Mouse (Mus musculus) embryo, embryonic 11.5 days (tissue): Measurements from ENCODE around the gene Hmcn1.
A peak's percentile ranks its signal among the peaks of the same experiment; 100 is the strongest.

Experiments
- DNase-seq: peaks from one replicate; pipeline ENCODE4 v3.0.0-alpha.2; 2012; ENCODE audit warnings: low read depth, low spot score

The Hmcn1 gene

DNA sequence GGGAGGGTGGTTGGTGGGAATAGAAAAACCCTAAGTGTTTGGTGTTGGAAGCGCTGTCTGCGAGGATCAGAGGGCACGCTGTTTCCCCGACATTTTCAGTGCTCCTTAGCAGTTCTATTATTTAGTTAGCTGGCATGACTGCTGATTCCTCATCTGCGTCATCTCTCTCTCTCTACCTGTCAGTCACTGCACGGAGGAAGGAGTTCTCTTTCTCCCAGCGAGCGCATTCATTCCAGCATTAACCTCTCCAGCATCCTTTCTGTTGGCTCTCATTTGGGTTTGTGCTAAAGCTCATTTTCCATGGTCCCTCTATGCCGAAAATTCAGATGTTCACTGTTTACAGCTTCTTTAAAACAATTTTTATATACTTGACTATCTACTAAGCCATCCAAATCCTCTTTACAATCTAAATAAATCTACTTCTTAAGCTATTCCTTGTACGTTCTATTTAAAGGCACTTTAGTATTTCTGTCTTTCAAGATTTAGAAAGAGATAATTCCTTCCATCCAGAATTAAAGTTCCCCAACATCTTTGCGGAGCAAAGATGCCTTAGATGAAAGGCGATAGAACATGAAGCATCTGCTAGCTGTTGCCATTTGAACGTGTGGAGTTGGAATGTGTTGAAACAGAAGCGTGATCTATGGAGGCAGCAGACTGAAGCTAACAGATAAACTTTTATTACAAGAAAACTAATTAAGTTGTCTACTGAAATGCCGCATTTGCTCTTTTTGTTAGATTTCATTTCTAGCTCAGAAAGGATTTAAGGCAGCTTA, 210.0 kb downstream of the Hmcn1 start:
- DNase-seq: no peak

DNA sequence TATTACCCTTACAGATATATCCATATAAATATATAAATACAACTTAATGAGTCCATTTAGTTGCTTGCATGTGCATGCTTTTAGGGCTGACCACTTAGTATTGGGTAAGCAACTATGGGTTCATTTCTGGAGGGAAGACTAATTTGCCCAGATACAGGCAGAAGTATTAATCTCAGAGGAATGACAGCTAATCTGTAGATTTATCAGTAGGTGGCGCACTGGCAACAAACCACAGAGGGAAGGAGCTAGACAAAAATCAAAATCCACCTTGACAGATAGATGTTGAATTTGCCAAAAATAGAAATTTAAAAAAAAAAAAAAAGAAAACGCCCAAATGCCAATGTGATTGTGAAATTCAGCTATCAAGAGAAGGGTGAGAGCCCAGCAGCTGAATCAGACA, 213.3 kb downstream of the Hmcn1 start:
- DNase-seq: no peak

DNA sequence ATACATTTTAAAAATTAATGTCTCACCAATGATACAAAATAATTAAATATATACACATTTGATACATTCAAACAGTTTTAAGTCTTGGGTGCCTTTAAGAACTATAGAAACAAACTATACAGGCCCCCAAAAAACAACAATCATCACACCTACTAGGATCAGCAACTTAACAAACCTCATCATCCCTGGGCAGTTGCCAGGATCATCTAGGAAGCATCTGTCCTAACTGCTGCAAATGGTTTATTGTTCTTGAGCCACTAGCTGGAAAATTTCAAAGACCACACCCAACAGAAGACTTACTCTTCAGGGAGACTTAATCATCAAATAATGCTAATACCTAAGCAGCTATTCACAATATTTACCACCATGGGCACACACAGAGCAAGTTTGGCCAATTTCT, 216.5 kb downstream of the Hmcn1 start:
- DNase-seq: no peak

DNA sequence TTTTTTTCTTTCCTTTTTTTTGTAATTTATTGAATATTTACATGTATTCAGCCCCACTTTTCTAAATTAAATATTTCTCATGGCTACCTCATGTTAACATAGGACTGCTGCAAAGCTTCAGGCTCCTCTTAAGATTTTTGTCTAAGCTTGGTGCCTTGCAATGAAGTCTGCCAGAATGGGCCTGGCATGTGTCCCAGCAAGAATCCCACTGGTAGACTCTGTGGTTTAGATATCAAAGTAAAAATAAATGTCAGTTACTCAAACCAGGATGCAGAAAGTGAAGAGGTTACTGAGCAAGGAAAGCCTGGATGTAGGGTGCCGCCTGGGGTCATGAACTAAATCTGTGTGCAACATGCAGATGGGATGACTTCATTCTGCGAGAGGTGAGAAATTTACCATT, 217.5 kb downstream of the Hmcn1 start:
- no peak for DNase-seq

DNA sequence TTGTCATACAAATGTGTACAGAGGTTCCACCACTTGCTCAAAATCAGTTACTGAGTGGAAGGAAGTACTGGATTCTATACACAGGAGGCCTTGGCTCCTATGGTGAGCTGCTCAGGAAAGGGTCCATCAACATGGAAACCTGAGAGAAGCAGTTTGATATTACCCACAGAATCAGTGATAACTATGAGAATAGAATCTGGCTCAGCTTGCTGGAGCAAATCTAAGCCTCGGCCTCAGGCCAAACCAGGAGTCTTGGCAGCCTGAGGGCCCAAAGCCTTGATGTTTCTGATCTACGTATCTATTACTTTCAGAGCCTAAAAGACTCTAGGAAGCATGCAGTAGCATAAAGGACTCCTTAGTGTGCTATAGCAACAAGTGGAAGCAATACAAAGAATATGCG, 220.3 kb downstream of the Hmcn1 start:
- DNase-seq: no peak

DNA sequence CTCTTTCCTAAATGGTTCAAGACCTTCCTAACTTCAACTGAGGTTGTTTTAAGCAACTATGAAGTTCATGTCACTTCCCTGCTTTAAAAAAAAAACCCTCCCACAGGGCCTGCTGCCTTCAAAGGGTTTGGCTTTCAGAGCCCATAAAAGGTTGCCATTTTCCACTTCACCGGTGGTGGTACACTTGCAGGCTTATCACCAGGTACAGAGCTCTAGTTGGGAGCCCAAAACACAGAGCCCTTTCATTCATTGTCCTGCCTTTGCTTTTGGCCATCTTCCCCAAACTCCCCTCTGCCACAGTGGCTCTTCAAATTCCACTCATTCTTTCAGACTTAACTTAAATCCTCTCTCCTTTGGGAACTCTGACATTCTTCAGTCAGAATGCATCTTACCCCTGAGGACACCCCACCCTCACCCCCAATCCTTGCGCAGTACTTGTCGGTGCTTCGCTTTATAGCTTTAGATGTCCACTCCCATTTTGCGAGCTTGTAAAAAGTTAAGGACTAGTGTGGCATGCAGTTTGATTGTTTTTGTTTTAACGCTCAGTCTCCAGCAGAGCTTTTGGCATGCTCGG, 222.2 kb downstream of the Hmcn1 start:
- DNase-seq: no peak

DNA sequence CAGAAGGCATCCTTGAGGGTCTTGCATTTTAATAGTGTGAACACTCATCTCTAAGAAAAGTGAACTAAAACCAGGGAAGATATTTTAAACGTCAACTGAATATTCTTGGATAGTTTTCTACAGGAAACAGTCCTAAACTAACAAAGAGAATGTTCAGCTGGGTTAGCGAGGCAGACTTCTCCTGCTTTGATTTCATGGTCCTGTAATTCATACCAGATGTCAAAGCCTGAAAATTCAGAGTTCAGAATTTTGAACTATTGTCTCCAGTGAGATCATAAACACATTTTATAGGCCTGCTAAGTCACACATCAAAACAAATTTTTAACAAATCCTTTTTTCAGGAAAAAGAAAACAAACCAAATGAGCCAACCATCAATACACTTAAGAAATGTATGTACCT, 223.4 kb downstream of the Hmcn1 start:
- no peak for DNase-seq

DNA sequence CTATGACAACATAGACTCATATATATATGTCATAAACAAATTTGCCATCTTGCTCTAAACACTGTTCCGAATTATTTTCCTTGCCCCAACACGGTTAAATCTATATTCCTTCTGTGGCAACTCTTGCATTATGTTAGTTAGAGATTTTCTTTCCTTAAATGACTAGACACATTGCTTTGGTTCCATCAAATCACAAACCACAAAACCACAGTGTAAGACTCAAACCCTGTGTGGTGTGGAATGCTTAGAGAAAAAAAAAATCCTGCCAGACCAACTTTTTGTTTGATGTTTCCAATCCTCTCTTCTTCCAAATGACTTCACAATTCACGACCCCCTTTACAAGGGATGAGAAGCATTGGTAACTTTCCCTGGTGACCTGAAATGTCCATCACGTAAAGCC, 231.6 kb downstream of the Hmcn1 start:
- DNase-seq: no peak

DNA sequence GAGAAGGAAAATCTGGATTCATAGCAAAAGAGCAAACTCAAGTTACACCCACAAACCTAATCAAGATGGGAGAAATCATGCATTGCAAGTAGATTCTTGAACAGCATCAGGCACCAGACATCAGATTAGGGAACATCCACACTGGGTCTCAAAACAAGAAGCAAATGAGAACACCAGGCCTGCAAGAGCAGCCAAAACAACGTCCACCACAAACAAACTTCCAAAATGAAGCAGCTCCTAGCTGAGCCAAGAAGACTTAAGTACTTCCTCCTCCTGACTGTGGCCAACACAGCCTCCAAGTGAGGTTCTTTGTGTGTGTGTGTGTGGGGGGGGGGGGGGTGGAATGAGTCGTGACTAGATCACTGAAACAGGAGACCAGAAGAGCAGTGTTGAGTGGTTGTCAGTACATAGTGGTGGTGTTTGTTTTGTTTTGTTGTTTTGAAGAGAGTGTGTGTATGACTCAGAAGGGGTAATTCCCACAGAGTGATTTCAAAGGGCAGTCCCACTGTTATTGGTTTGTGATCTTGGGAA, 232.4 kb downstream of the Hmcn1 start:
- no peak for DNase-seq

DNA sequence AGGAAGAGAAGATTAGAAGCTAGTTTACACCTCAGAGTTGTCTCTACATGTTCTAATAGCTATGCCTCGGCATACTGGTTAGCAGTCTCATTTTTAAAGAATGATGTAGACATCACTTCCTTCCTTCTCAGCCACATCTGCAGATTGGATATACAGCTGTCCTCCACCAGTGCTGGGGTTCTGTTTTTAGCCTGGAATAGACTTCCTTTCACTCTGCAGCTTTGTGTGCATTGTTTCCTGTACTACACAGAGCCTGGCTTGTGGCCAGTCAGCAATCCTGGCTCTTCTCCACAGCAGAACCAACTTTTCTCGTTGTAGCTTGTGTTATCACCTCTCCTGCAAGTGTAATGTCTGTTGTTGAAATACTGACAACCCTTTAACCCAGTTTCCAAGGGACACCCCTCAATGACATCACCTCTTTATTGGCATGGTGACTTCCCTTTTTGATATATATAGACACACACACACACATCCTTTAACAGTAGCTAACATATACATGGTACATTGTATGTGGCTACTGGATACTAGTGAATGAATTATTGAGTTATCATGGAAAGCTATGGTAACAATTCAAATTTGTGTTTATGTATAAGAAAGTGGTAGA, 233.7 kb downstream of the Hmcn1 start:
- DNase-seq: no peak

DNA sequence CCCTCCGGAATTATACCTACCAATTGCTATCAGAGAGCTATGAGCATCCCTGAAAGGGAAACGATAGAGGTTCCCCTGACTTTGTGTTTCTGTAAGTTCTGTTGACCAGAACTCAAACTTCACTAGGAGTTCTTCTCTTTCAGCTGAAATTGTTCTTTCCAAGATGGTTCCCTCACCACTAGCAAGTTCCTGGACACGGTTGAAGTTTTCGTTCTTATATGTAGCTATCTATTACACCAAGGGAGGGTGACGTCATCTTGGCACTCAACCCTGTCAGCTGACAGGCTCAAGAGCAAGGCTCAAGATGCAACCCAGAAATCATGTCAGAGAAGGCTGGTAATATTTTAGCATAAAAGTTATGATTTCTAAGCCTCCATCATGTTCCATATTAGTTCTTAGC, 239.3 kb downstream of the Hmcn1 start:
- no peak for DNase-seq

DNA sequence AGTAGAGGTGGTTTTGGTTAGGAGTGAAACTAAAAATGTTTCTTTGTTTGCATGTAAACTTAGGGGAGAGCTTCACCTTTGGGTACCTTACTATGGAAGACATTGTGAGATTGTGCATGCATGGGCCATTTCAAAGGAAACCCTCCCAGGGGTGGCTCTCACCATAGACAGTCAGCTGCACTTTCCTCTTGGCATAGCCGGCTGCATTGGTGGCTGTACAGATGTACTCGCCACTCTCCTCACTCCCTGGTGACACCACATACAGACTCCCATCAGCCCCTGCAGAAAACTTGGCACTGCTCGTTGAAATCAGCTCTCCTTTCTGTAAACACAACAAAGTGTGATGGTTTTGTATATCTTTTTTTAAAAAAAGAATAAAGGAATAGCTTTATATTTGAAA, 244.5 kb downstream of the Hmcn1 start:
- DNase-seq: no peak

DNA sequence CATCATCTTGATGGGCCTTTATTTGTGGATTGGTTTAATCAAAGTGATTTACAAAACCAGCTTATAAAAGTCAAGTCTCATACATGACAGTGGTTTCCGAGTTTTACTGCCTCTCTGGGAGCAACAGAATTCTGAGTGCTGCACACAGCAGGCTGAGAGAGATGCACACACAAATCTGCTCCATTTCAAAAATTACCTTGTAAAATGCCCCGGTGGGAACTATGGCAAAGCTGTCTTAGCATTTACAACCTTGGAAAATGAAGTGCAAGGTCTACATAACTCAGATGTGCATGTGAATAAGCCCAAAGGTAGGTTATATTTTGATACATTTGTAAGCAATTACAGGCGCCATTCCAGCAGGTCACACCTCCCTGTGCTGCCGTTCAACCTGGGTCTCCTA, 245.5 kb downstream of the Hmcn1 start:
- no peak for DNase-seq

DNA sequence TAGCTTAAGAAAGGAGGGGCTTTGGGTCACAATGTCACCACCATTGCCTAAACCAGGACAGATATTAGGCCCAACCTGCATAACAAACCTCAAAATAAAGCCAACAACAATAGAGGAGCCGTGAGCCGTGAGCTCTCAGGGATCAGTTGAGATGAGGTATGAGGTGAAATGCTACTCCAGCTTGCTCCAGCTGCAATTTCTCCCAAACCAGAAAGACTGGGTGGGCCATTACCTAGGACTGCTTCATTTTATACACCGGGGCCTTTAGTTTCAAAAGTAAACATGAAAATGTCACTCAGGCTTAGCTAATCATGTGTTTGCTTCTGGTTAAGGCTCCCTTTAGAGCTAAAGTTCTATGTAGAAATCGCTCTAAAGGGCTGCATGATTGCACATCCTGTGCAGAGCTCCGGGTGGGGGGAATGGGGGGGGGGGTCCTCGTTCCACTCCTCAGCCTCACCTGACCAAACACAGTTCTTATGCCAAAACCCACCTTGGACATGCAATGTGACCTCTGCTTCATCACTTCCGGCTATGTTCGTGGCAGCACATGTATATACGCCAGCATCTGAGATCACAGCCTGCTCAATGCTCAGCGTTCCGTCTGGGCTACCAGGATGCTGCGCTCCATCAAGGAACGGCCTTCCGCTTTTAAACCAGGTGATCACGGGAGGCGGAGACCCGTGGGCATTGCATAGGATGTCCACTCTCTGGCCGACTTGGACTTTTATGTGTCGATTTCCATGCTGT, 250.0 kb downstream of the Hmcn1 start:
- DNase-seq: no peak

DNA sequence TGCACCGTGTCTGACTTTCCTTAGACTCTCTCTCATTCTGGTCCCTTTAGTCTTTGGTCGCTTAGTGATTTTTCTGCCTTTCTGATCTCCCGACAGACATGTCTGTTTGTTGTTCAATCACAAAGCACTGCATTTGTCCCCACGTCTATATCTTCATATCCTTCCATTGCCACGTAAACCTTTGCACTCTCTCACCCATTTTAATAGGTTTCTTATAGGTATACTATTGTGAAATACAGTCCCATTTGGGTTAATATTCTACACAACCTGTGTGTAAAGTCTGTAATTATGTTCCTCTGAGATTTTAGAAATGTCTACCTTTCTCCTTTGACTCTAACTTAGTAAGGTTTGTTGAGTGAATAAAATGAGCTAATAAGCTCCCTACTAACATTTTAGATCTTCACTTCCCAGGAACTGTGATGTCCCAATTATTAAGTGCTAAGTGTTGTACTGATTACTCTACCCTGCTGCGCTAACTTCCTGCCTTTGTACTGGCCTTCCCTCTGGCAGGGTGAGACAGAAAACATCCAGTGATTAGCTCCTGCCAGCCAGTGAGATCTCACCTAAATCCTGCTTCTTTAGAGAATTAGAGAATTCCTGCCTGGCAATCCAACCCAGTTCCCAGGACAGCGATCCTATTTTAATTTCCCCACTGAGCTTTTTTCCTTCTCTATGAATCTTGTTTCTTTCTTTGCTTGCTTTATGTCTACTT, 250.7 kb downstream of the Hmcn1 start:
- no peak for DNase-seq

DNA sequence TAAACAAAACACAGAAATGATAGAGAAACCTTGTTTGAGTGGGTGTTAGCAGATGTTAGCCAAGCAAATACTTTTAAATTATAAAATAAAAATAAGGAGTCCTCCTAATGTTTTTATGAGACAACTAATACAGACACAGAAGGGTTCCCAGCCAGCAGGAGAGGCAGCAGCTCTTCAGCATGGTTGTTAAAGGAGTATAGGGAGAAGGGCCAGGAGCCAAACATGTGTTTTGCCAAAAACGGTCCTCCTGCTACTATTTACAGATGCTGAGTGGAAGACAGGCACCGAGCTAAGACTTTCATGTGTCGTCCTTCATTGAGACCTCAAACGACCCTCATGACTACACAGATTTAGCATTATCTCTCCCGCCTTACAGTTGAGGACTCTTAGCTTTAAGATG, 281.8 kb downstream of the Hmcn1 start:
- DNase-seq: no peak

DNA sequence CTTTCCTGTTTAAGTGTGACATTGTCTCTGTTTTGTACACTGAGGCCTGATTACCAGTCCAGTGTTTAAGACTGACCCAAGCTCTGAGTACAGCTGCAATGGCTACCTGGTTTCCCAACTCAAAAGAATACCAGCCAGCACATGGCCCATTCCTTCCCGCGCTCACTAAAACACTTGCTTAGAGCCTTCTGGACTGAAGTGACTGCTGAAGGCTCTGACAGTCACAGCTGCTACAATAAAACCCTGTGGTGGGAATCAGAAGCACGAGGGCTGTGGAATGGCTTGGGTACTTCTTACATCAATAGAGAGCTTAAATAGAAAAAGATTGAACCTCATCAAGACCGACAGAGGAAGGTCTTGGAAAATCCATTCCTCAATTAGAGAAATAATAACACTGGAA, 286.7 kb downstream of the Hmcn1 start:
- no peak for DNase-seq

DNA sequence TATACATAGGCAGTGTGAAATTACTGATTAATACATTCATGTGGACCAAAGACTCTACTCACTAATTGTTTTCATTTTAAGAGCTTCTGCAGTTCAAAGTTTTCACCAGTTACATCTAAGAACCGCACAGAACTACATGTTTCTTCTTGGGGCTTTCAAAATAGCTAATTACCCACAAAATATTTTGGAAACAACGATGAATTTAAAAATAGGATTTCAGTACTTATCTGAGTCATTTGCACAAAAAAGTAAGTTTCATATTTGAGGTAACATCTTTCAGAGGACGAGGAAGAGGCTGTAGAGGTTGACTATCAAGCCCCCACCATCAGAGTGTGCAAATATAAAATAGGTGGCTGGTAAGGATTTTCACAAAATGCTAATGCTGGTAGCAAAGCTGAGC, 295.5 kb downstream of the Hmcn1 start:
- DNase-seq: no peak

DNA sequence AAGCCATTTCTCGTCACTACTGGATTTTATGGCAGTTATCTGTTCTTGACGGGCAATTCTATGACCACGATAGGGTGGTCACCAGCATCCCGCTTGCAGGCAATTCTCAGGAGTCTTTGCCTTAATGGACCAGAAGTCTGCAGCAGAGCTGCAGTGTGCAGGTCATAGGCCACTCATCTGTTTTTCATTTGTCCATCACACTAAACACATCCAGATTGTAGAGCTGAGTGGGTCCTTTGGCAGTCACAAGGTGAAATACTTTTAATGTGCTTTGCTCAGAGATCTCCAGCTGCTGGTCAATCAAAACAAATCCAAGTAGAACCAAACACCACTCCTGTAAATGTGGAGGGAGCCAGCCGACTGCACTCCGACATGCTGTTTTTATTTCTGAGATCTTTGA, 311.2 kb downstream of the Hmcn1 start:
- DNase-seq: peak; percentile 22

DNA sequence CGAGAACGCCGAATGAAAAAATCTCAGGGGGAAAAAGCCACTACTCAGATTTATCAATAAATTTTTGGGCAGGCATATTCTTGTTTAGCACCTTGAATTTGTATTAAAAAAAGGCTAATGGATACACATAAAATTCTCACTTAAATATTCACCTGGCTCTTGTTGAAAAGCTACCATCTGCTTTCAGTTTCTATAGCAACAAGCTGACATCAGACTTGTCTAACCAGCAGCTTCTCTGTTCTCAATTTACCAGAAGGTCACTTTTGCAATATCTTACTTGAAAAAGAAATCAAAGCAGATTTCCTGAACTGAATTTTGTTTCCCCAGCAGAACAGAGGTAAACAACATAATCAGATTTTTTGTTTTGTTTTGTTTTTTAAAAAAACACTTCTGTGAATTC, 311.8 kb downstream of the Hmcn1 start:
- DNase-seq: no peak

DNA sequence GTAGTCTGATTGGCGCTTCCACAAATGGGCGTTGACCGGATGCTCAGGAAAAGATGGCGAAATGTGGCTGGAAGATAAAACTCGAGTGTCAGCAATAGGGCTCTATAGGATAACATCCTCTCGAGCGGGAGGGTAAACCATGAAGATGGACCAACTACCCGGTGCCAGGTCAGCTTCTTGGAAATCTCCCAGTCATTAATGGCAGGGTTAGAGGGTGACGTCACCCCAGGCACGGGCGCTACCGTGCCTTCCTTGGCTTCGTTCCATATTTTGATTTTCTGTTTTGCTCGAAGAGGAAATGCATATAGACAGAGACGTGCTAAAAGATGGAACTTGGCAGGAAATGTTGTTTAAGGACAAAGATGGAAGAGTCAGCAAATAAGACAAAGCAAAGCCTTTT, 312.2 kb downstream of the Hmcn1 start:
- DNase-seq: no peak

DNA sequence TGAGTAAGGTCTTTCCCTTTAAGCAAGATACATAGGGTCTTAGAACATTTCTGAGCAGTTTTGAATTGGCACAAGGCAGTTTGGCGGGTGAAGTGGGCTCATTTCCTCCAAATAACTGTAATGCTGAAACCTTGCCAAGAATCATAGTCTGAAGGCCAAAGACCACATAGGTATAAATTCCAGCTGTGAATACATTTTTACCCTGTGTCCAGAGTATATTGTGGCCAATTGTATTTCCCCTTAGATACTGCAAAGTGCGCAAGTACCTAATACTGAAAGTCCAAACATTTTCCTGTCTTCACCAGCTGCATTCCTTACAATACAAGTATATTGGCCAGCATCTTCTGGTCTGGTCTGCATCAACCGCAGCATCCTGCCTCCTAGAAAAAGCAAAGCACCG, 312.9 kb downstream of the Hmcn1 start:
- DNase-seq: no peak
